Mouse (Mus musculus) neural tube, embryonic 14.5 days (tissue): ENCODE results near the gene Dyrk1a. TPM values are rescaled to one million over a fixed set of nuclear protein-coding genes. Genes with fewer than 3 reads are reported as not detected.

ENCODE experiments used
- ATAC-seq: fragments of 200-750 bp; cut with Nextera tagmentation; 2 replicates; pipeline ENCODE4 v1.8.0; 2017; ENCODE audit warnings: low read depth, mild to moderate bottlenecking, moderate TSS enrichment, moderate library complexity
- H3K27ac ChIP-seq: fragments of 300-500 bp; sonication (generic); 2 replicates; pipeline ENCODE4 v1.5.1; 2014; ENCODE audit warnings: low read depth, mild to moderate bottlenecking, control low read depth, low read length, moderate library complexity, mixed read lengths
- H3K27me3 ChIP-seq: fragments of 300-500 bp; sonication (generic); 2 replicates; pipeline ENCODE4 v1.6.1; 2014; ENCODE audit warnings: low read length; ENCODE audit not compliant: control insufficient read depth, insufficient read depth
- H3K36me3 ChIP-seq: fragments of 300-500 bp; sonication (generic); 2 replicates; pipeline ENCODE4 v1.6.1; 2014; ENCODE audit warnings: low read length, mixed read lengths; ENCODE audit not compliant: control insufficient read depth, insufficient read depth
- H3K4me1 ChIP-seq: fragments of 300-500 bp; sonication (generic); 2 replicates; pipeline ENCODE4 v1.6.1; 2014; ENCODE audit warnings: low read length; ENCODE audit not compliant: control insufficient read depth, insufficient read depth
- H3K4me2 ChIP-seq: fragments of 300-500 bp; sonication (generic); 2 replicates; pipeline ENCODE4 v1.6.1; 2014; ENCODE audit warnings: mild to moderate bottlenecking, low read depth, low read length, control low read depth
- H3K4me3 ChIP-seq: fragments of 300-500 bp; sonication (generic); 2 replicates; pipeline ENCODE4 v1.5.1; 2014; ENCODE audit warnings: low read depth, low read length, control low read depth, mixed read lengths
- H3K9ac ChIP-seq: fragments of 300-500 bp; sonication (generic); replicated peaks from 2 replicates; pipeline ENCODE4 v1.6.1; 2014; ENCODE audit warnings: low read depth, mild to moderate bottlenecking, control low read depth, low read length, mixed read lengths
- H3K9me3 ChIP-seq: fragments of 300-500 bp; sonication (generic); 2 replicates; pipeline ENCODE4 v1.6.1; 2016; ENCODE audit warnings: low read length; ENCODE audit not compliant: control insufficient read depth
- WGBS: fragments of 180-500 bp; shearing (Covaris S2); extraction: QIAGEN DNeasy Blood & Tissue Kit; methylation state at CpG from one replicate; pipeline ENCODE4 v1.1.7; 2014; 5-methylcytosine and 5-hydroxymethylcytosine counted together
- polyA plus RNA-seq: library from polyadenylated mRNA; unstranded; fragments of >200 nt; fragmentation: Nextera tagmentation; extraction: Ambion mirVana; gene quantifications from 2 replicates; pipeline ENCODE4 v1.2.1, GENCODE M21; 2014

Dyrk1a gene
- polyA plus RNA-seq, 1 experiment from 2014 or later: 15.9 TPM

GRCm38 (mm10) chr16:94568335-94569228, 1.2 kb upstream of the Dyrk1a start:
- peak overlapping the region; percentile 100 for H3K27ac ChIP-seq
- peak overlapping the region; percentile 99 for H3K4me3 ChIP-seq
- peaks cover 19% of the 10 kb centered on the region for H3K4me1 ChIP-seq
- ATAC-seq: peak; percentile 82
- no peaks in the 10 kb centered on the region for H3K9me3 ChIP-seq
- no peaks in the 10 kb centered on the region for H3K36me3 ChIP-seq
- peak overlapping the region; percentile 57 for H3K4me2 ChIP-seq
- no peaks in the 10 kb centered on the region for H3K27me3 ChIP-seq
- WGBS: 2% methylated on average over 49 of the region's 53 CpGs
- peak overlapping the region; percentile 74 for H3K9ac ChIP-seq

DNA sequence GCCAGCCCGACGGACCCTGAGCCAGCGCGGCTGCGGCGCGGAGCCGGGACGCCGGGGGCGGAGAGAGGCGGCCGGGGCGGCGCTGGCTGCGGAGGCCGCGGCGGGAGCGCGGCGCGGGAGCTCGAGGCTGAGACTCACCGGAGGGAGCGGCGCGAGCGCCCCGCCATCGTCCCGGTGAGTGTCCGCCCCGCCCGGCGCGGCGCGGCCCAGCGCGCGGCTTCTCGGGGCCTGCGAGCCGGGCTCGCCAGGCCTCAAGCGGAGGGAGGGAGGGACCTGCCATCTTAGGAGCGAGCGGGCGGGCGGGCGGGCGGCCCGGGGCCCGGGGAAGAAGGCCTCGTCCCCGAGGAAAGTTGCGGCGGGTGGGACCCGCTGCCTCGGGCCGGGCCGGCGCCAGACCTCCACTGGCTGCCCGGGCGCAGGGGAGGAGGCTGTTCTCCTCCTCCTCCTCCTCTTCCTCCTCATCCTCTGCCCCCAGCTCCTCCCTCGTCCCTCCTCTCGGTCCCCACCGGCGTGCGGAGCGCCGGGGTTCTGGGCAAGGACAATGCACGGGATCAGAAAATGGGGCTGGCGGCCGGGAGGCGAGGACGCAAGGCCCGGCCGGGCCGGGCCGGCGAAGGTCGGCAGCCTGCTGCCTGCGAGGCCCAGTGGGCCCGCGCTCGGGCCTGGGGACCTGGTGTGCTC, 691 bp downstream of the Dyrk1a start:
- WGBS: 0% methylated on average over 29 of the region's 88 CpGs
- Histone ChIP-seq H3K4me1 (peaks cover 27% of the 10 kb centered on the region), H3K9ac (peak overlapping the region; percentile 98), H3K27me3 (no peaks in the 10 kb centered on the region), H3K27ac (peak overlapping the region; percentile 100), H3K9me3 (no peaks in the 10 kb centered on the region), H3K4me3 (peak overlapping the region; percentile 99), H3K4me2 (peak overlapping the region; percentile 80), H3K36me3 (no peaks in the 10 kb centered on the region)
- peak; percentile 6 for ATAC-seq

DNA sequence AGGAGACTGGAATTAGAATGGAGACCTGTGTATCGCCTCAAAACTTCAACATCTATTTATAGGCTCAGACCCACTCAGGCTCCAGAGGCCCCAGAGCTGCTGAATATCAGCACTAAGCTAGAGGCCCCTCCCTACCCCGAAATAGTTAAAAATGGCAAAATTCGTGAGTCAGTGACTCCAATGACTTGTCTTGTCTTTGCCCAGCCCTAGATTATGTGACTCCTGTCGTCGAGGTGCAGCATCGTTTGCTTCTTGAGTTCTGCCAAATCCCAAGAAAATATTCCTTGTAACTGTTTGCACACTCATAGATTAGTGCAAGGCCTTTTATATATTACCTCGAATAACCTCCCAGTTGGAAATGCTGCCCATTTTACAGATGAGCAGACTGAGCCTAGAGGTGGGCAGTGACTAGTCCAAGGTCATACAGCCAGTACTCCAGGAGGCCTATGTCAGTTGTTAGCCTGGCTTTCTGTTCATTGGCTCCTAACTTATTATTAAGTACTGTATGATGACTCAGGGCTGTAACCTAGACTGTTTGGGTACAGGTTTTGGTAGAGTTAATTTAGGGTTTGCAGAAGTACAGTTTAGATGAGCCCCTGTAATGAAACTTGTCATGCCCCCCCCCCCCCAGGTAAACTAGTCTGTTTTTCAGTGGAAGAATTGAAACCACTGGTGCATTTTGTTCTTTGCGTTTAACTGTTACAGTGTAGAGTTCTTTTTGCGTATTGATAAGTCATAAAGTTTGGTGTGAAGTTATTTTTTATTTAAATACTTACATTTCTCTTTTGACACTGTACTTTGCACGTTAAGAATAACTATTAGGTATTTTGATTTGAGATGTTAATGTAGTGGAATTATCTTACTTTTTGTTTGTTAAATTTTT, 1.5 kb downstream of the Dyrk1a start:
- peak overlapping the region; percentile 99 for H3K4me3 ChIP-seq
- no peak for ATAC-seq
- peak overlapping the region; percentile 98 for H3K9ac ChIP-seq
- no peaks in the 10 kb centered on the region for H3K27me3 ChIP-seq
- peak overlapping the region; percentile 100 for H3K27ac ChIP-seq
- H3K36me3 ChIP-seq: no peaks in the 10 kb centered on the region
- WGBS: 31% methylated on average over 10 of the region's 10 CpGs
- H3K9me3 ChIP-seq: no peaks in the 10 kb centered on the region
- H3K4me2 ChIP-seq: peak overlapping the region; percentile 80
- peaks cover 31% of the 10 kb centered on the region for H3K4me1 ChIP-seq

DNA sequence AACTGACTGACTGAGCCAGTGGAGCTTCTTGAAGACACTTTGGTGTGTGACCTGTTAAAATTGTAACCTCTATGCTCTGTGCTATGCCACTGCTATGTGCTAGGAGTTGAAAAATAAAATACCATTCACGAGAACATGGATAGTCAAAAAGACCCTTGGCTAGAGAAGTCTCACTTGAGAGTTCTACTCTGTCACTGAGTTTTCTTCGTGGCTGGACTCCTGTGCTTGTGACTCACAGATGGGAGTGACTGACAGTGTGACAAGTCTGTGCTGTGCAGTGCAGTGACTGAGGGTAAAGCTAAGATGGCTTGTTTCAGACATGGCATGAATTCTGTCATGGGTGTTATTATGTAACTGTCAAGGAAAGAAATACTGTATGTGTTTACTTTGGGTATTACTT, 2.6 kb downstream of the Dyrk1a start:
- Histone ChIP-seq H3K36me3 (no peaks in the 10 kb centered on the region), H3K4me2 (peak overlapping the region; percentile 28; the same call in 1 of the 2 replicates), H3K4me1 (peaks cover 31% of the 10 kb centered on the region), H3K27ac (no peak overlapping the region), H3K9ac (no peak overlapping the region), H3K27me3 (no peaks in the 10 kb centered on the region), H3K4me3 (no peak overlapping the region; the same call in 1 of the 2 replicates), H3K9me3 (no peaks in the 10 kb centered on the region)
- no peak for ATAC-seq
- WGBS: 52% methylated on average over 2 of the region's 2 CpGs

- no peaks in the 10 kb centered on the region for H3K27me3 ChIP-seq
- H3K9me3 ChIP-seq: no peaks in the 10 kb centered on the region
- no peaks in the 10 kb centered on the region for H3K36me3 ChIP-seq
- H3K4me2 ChIP-seq: no peak overlapping the region
- 88% methylated on average over 3 of the region's 3 CpGs for WGBS
- ATAC-seq: no peak
- H3K9ac ChIP-seq: no peak overlapping the region
- peaks cover 31% of the 10 kb centered on the region for H3K4me1 ChIP-seq
- no peak overlapping the region for H3K27ac ChIP-seq
- H3K4me3 ChIP-seq: no peak overlapping the region
Observed at GRCm38 (mm10) chr16:94574025-94574717, 4.4 kb downstream of the Dyrk1a start.

DNA sequence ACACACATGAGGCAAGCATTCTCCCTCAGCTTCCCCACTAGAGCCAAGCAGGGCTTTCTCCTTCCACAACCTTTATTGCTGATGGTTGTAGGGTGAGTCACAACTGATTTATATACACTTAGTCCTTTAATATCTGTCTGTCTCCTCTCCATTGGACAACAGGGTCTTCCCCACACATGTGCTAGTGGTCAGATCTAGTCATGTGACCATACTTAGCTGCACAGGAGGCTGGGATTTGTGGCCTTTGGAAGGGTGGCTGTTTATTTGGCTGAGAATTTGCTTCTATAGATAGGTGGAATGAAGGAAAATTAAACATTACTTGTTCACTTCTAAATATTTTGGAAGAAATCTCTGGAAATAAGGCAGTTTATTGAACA, 4.9 kb downstream of the Dyrk1a start:
- Histone ChIP-seq H3K4me2 (no peak overlapping the region), H3K4me1 (peaks cover 31% of the 10 kb centered on the region), H3K9ac (no peak overlapping the region), H3K27me3 (no peaks in the 10 kb centered on the region), H3K36me3 (no peaks in the 10 kb centered on the region), H3K27ac (no peak overlapping the region), H3K9me3 (no peaks in the 10 kb centered on the region), H3K4me3 (no peak overlapping the region)
- no peak for ATAC-seq

- ATAC-seq: no peak
- H3K4me1 ChIP-seq: peaks cover 33% of the 10 kb centered on the region
Observed at GRCm38 (mm10) chr16:94575757-94576156, 5.9 kb downstream of the Dyrk1a start.

GRCm38 (mm10) chr16:94579348-94579747, 9.5 kb downstream of the Dyrk1a start:
- Histone ChIP-seq H3K4me3 (no peak overlapping the region), H3K9ac (no peak overlapping the region), H3K9me3 (no peaks in the 10 kb centered on the region), H3K27me3 (no peaks in the 10 kb centered on the region), H3K4me1 (peaks cover 18% of the 10 kb centered on the region), H3K36me3 (no peaks in the 10 kb centered on the region), H3K4me2 (no peak overlapping the region), H3K27ac (no peak overlapping the region)
- 96% methylated on average over 4 of the region's 4 CpGs for WGBS
- no peak for ATAC-seq

More at GRCm38 (mm10) chr16:94575757-94576156, 5.9 kb downstream of the Dyrk1a start:
- 84% methylated on average over 5 of the region's 5 CpGs for WGBS
- H3K27me3 ChIP-seq: no peaks in the 10 kb centered on the region
- H3K9ac ChIP-seq: no peak overlapping the region
- no peaks in the 10 kb centered on the region for H3K36me3 ChIP-seq
- no peak overlapping the region for H3K4me3 ChIP-seq
- H3K9me3 ChIP-seq: no peaks in the 10 kb centered on the region
- no peak overlapping the region for H3K27ac ChIP-seq
- no peak overlapping the region for H3K4me2 ChIP-seq
